Mouse (Mus musculus) ES-CJ7 (cell line): ENCODE measurements around the gene Gnl2.

Experiments
- DNase-seq: peaks from one replicate; pipeline ENCODE4 v3.0.0; 2011; ENCODE audit warnings: low read depth, low spot score

Gene Gnl2

DNA sequence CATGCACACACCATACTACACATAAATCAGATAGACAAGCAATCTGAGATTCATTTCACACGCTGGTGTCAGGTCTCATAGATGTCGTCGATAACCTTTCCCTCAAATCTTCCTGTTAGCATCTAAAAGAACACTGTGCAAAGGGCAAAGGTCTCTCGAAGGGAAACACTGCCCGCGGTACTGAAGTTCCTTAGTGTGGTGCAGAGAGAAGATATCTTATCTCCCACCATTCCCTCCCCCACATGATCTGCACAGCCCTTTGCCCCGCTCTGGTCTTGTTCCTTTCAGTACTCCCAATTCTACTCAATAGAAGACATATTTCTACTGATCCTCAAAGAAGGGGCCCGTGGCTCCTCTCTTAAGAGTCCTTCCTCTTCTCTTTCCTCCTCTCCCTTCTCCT, 13.4 kb upstream of the Gnl2 start:
- DNase-seq, result no peak

DNA sequence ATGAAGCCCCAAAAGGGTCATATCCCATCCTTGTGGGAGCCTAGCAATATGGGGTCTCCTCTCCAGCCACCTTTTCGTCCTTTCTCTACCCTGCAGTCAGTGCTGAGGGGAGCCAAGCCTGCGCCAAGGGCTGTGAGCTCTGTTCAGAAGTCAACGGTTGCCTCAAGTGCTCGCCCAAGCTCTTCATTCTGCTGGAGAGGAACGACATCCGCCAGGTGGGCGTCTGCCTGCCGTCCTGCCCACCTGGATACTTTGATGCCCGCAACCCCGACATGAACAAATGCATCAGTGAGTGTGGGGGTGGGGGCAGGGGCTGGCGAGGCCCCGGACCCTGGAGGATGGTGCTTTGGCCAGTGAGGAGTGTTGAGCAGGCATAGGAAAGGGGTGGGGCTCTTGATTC, 11.5 kb upstream of the Gnl2 start:
- DNase-seq, result no peak

DNA sequence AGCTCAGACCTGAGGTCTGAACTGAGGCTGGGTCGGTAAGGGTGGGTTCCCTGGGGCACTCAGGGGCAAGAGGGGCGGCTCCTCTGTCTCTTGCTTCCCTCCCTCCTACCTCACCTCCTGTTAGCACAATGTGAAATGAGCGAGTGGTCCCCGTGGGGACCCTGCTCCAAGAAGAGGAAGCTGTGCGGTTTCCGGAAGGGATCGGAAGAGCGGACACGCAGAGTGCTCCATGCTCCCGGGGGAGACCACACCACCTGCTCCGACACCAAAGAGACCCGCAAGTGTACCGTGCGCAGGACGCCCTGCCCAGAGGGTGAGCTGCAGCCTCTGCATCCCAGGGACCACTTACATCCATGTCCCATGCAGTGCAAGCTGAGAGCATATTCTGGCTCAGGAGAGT, 8.9 kb upstream of the Gnl2 start:
- no peak for DNase-seq

DNA sequence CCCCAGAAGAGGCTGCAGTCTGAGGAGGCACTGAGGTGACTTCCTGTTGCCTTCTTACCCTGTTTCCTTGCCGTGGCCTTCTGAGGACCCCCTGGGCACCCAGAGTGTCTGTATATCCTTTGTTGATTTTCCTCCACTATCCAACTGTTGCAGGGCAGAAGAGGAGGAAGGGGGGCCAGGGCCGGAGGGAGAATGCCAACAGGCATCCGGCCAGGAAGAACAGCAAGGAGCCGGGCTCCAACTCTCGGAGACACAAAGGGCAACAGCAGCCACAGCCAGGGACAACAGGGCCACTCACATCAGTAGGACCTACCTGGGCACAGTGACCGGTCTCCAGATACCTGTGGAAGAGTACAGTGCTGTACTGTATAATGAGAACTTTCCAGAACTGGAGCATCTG, 8.2 kb upstream of the Gnl2 start:
- DNase-seq, result no peak

DNA sequence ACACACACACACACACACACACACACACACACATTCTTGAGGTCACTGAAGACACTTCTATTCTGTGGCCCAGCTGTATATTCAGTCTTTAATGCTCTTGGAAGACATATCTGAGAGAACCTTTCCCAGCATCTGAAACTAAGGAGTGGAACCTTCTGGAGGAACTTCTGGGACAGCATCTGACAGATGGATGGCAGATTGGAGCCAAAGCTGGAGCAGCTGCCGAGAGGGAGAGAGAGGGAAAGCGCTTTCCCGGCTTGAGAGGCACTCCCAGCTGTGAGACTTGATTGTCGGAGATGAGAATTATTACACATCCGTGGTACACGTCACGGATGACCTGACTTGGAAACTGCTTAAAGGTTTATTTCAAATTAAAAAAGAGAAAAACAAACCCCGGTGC, 7.7 kb upstream of the Gnl2 start:
- no peak for DNase-seq

DNA sequence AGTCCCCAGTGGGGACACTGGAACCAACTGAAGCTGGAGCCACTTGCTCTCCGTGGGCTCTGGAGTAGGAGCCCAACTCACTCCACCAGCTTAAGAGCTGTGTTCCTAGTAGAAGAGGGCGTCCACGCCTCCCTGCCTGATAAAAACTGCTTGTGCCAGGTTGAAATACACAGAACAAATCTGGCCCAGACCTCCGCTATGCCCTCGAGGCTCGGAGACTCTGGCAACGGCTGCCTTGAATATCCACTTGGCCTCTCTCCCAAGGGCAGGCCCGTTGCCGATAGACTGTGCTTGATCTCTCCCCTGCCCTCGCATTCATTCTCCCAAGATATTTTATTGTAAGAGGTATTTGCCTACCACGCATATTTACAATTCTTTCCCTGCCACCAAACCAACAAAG, 1.0 kb downstream of the Gnl2 start:
- DNase-seq, result no peak

DNA sequence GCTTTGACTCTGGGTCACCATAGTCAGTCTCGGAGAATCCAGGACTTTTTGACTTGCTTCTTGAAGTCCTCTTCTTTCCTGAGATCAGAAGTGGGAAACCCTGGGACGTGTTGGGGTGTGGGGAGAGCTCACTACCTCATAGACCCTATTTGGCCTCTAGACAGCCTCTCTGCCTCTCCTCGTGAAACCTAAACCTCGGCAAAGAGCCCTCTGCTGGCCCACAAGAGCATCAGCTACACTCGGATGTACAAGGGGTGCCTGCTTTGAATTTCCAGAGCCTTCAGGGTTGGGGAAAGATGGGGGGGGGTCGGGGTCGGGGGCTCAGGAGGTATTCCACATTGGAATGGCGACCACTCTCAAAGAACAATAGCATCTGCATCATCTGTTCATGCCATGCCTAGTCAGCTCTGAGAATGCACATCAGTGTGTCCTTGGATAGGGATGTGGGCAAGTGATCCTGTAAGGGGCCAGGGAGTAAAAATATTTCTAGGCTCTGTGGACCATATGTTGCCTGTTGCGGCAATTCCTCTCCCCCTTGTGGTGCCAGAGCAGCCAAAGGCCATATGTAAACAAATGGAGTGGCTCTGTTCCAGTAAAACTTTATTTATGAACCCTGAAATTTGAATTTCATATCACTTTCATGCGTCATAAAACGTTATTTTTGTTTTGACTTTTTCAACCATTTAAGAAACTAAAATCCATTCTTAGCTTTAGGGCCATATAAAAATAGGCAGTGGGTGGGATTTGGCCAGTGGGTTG, 4.6 kb downstream of the Gnl2 start:
- DNase-seq, result peak; percentile 40

DNA sequence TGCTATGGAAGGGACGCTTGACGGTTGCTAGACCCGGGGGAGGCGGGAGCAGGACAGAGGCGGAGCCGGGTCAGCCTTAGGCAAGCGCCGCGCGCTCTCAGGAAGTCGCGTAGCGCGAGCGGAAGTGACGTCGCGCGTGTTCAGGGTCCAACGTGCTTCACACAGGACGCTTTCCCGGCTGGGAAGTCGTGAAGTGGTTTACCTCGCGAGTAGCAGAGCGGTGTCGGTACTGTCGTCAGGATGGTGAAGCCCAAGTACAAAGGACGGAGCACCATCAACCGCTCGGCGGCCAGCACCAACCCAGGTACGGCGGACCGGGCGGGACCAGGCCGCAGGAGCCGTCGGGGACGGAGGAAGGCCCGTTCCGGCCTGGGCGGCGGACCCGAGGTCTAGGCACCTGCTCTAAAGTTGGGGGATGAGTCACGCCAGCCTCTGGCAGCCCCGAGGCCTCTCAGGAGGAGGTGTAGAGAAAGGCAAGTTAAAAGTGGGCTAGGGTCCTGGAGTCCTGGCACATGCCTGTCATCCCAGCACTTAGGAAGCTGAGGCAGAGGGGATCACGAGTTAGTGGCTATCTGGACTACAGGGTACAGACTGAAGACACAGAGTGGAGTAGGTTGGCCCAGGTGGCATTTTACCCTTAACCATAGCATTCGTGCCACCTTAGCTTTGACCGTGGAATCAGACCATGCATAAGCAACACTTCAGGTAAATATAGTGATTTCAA, 13.7 kb downstream of the Gnl2 start:
- peak; percentile 93 for DNase-seq

DNA sequence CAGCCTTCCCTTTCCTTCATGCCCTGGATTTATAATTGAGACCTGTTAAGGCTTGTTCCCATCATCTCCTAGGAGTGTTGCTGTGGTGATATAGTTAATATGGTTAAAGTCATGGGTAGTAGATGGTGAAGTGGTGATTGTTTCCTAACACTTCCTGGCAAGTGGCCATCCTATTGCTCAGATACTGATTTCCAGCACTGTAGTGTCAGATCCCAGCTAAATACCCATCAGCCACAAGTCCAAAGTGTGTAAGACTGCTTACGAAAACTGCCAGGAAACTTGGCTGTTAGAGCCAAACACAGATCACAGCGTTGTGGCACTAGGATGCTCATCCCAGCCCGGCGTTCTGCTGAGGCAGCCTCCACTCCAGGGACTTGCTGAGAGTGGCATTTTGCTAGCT, 18.0 kb downstream of the Gnl2 start:
- DNase-seq, result no peak

DNA sequence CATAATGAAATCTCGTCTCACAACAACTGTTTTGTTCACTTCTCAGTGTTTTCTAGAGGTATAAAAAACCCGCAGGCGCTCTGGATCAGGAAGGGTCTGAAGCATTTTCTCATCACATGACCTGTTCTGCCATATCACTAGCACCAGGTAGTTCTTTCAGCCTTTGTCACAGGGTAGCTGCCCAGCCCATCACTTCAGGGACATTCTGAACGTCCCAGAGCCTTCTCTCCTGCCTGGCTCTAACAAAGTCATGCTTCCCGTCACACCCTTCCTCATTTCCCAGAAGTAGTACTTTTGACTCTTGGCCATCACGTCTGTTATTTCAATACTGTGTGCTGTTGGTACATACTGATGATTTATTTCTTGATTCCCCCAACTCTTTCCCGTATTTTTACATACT, 28.1 kb downstream of the Gnl2 start:
- DNase-seq, result no peak

DNA sequence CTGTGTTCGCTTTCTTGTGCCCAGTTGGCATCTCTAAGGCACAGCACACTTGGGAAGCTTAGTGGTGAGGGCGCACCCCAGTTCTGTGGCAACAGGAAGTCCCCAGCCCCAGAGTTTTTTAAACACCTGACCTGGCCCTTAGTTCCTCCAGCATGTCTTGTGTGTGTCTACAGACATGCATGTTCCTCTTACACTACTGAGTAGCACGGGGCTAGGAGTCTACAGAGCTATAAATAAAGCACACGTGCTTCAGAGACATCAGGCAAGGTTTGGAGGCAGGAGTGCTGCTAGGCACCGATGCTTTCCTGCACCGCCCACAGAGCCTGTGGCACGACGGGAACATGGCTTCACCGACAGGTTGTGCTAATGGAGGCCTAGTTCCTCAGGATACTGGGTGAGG, 39.0 kb downstream of the Gnl2 start:
- DNase-seq, result no peak

DNA sequence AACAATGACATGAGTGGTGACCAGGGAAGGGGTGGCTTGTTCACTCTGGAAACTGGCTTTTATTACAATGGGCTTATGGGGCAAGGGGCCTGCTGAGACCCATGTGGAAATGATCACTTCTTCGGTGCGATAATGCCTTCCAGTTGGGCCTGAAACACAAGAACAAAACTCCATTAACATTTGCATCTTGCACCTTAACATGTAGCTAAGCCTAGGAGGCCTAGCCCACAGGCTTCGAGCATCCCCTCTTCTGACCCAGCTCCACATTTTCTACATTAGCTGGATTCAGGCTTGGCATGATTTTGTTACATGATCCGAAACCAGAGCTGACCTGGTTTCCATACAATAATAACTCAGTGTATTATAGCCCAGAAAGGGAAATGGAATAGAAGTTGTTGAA, 40.1 kb downstream of the Gnl2 start:
- no peak for DNase-seq

DNA sequence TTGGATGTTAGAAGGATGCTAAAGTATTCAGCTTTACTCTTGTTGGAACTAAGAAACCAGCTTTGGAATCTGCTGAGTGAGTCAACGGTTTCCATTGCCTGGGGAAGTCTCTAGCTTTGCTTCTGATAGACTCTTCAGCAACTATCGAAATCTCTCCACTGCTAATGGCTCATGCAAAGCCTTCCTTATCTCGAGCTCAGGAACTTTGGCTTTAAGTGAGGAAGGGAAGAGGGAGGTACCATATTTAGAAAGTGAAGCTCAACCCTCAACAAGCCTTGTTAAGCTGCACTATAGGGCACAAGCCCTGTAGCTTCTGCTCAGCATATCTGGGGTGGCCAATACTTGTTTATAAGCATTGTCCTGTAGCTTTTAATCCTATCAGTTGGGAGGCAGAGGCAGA, 40.9 kb downstream of the Gnl2 start:
- no peak for DNase-seq

DNA sequence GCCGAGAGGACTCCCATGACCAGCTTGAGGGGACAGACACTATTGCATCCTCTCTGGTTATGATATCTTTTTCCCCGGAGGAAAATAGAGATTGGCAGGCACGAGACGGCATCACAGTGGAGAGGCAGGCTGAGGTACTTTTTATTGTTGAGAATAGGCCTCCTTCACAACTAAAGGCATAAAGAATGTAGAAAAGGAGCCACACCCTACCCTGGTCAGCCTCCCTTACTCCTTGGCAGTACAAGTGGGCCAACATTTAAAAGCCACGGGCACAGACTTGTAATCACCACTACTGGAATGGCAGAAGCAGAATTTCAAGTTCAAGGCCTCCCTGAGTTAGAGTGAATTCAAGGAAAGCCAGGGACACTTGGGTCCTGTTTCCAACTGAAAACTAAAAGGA, 41.6 kb downstream of the Gnl2 start:
- no peak for DNase-seq

DNA sequence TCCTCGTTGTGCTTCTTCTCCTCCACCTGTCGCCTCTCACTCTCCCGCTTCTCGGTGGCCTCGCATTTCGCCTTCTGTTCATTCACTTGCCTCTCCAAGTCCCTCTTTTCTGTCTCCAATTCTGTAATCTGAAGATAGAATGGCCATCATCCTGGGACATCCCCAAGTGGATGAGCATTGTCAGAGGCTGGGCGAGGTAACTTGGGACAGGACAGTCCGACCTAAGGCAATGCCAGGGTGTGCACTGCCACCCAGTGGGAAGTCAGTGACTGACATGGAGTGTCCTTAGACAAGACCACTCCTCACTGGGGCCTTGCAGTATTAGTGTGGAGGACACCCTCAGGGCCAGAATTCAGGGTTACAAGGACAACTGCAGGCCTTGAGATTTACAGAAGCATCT, 42.6 kb downstream of the Gnl2 start:
- DNase-seq, result peak; percentile 81

DNA sequence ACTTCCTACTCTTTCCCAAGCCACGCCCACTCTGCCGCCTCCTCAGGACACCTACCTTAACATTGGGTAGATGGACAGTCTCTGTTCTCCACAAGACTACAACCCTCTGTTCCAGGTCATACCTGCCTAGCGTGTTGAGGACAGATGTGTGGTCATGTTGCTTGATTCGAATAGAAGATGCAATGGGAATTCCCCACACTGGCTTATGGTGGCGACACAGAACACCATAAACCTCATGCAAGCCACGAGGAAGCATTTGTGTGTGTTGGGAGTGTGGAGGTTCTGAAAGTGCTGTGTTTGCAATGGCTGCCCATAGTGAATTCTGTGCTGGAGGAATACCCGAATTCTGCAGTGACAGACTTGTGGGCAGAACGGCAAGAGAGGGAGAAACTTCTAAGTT, 47.4 kb downstream of the Gnl2 start:
- no peak for DNase-seq

DNA sequence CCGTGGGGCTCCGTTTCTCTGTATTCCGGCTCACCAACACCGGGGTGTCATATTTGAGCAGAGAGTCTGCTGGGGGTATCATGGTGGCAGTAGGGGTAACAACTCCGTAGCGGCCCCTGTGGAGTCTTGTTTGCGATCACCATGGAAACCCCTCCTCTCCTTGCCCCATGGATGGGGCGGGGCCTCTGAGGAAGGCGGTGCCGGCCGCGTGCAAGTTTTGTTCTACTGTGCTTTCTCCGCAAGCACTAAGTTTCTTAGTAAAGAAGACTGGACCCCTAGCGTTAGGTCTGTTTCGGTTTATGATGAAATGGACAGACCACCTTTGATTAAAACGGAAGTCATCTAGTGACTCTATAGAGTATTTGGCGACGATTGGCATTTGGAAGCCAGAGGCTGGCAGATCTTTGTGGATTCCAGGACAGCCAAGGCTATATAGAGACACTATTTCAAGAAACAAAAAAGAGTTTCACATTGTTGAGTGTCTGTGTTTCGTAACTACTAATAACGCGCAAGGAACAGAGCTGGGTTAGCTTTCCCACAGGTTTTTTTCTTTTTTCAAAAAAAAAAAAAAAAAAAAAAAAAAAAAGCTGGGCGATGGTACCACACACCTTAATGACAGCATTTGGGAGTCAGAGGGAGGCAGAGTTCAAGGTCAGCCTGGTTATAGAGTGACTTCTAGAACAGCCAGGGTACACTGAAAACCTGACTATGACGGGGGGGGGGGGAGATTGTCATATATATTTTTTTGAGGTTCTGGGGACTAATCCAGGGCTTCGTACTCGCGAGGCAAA, 49.3 kb downstream of the Gnl2 start, which contains the start of gene Dnali1:
Gene Dnali1 (minus strand): TSS at position 187 of the 791 bp plus-strand sequence.
- peak; percentile 77 for DNase-seq

DNA sequence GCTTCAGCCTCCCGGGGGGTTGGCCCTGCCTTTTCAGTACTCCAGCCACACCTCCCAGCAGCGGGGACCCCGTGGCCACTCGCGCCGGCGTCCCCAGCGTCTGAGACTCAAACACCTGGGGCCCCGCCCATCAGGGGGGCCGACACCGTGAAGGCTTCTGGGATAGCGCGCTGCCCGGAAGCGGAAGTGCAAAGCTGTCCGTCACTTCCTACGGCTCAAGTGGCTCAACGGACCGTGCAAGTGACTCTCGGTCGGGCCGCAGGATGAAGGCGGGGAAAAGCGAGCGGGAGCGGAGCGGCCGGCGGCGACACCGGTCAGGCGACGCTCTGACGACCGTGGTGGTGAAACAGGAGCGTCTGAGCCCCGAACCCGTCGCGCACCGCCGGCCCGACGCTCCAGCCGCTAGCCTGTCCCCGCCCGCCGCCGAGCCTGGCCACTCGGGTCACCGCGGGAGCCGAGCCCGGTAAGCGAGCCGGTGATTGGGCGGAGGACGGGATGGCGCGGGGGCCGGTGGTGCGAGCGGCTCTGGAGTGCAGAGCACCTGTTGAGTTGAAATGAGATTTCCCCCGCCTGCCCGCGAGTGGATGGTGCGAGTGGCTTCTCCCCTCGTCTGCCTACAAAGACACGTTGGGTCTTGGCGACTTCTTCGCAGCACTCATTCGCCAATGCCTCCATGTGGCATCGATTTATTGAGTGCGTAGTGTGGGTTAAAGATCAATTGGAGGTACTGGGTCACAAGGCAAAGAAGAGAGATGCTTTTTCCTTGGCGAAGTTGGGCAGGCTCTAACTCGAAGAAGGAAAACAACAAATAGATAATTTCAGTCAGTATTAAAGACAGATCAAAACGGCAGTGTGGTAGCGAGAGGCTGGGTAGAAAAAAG, 50.3 kb downstream of the Gnl2 start, which contains the start of gene Snip1:
Gene Snip1 (plus strand): TSS at position 183 of the 881 bp plus-strand sequence.
- peak; percentile 96 for DNase-seq

DNA sequence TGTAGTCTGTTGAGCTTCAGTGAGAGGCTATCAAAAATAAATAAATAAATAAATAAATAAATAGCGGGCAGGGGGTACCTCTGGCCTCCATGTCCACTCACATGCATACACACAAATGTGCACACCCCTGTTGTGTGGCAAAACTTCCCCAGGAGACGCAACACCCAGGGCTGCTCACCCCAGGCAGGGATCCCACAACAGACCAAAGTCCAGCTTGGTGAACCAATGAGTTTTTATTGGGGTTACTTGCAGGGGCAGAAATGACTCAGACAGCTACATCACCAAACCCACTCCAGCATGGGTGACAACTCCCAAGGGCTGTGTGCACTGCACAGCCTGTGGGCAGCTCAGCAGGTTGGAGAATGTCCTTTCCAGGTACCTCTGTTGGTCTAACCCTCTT, 61.3 kb downstream of the Gnl2 start:
- DNase-seq, result no peak

DNA sequence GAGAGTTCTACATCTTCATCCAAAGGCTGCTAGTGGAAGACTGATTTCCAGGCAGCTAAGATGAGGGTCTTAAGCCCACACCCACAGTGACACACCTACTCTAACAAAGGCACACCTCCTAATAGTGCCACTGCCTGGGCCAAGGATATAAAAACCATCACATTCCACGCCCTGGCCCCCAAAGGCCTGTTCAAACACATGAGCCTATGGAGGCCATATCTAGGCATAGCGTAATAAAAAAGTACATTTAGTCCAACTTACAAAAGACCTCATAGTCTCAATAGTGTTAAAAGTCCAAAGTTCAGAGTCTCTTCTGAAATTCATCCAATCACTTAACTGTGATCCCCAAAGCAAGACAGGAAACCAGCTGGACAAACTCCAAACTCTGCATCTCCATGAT, 62.3 kb downstream of the Gnl2 start:
- DNase-seq, result no peak
